Mouse (Mus musculus): ENCODE measurements around the gene Tomm40.

Gene Tomm40

GRCm38 (mm10) chr7:19715239-19716054, at the start of gene Tomm40:
Tomm40 (minus strand) TSS chr7:19715438.
- peak; percentile 99 for DNase-seq (ENCODE audit: low spot score)

- DNase-seq (ENCODE audit: low spot score): no peak
Observed at GRCm38 (mm10) chr7:19764581-19764980, 49.3 kb upstream of the Tomm40 start.

GRCm38 (mm10) chr7:19763829-19764477, 48.7 kb upstream of the Tomm40 start:
- DNase-seq (ENCODE audit: low spot score): no peak

GRCm38 (mm10) chr7:19762283-19762682, 47.0 kb upstream of the Tomm40 start:
- DNase-seq (ENCODE audit: low spot score): no peak

- no peak for DNase-seq (ENCODE audit: low spot score)
Observed at GRCm38 (mm10) chr7:19760021-19760420, 44.8 kb upstream of the Tomm40 start.

GRCm38 (mm10) chr7:19758623-19759022, 43.4 kb upstream of the Tomm40 start:
- no peak for DNase-seq (ENCODE audit: low spot score)

- DNase-seq (ENCODE audit: low spot score): no peak
Observed at GRCm38 (mm10) chr7:19755851-19756786, 40.9 kb upstream of the Tomm40 start.

- no peak for DNase-seq (ENCODE audit: low spot score)
Observed at GRCm38 (mm10) chr7:19755008-19755407, 39.8 kb upstream of the Tomm40 start.

GRCm38 (mm10) chr7:19754065-19754464, 38.8 kb upstream of the Tomm40 start:
- DNase-seq (ENCODE audit: low spot score): no peak

GRCm38 (mm10) chr7:19753587-19753986, 38.3 kb upstream of the Tomm40 start:
- no peak for DNase-seq (ENCODE audit: low spot score)

- no peak for DNase-seq (ENCODE audit: low spot score)
Observed at GRCm38 (mm10) chr7:19752652-19753051, 37.4 kb upstream of the Tomm40 start.

- no peak for DNase-seq (ENCODE audit: low spot score)
Observed at GRCm38 (mm10) chr7:19751070-19751383, 35.8 kb upstream of the Tomm40 start.

GRCm38 (mm10) chr7:19750217-19751069, 35.2 kb upstream of the Tomm40 start, which contains the start of gene Nectin2:
Nectin2 (minus strand) TSS chr7:19750483.
- DNase-seq (ENCODE audit: low spot score): peak; percentile 90

- peak; percentile 98 for DNase-seq (ENCODE audit: low spot score)
Observed at GRCm38 (mm10) chr7:19749389-19750216, 34.4 kb upstream of the Tomm40 start.

- DNase-seq (ENCODE audit: low spot score): peak; percentile 16
Observed at GRCm38 (mm10) chr7:19748219-19749195, 33.3 kb upstream of the Tomm40 start.

- peak; percentile 31 for DNase-seq (ENCODE audit: low spot score)
Observed at GRCm38 (mm10) chr7:19747420-19748218, 32.4 kb upstream of the Tomm40 start.

GRCm38 (mm10) chr7:19746426-19747201, 31.4 kb upstream of the Tomm40 start:
- DNase-seq (ENCODE audit: low spot score): no peak

- DNase-seq (ENCODE audit: low spot score): no peak
Observed at GRCm38 (mm10) chr7:19745971-19746370, 30.7 kb upstream of the Tomm40 start.

Data from adipocyte (in vitro differentiated cells).